Mouse (Mus musculus) layer of hippocampus, postnatal 36 days (tissue): ENCODE results near the gene Chn1. TPM values are rescaled to one million over a fixed set of nuclear protein-coding genes. Genes with fewer than 3 reads are reported as not detected.

Experiments used
- DNase-seq, 2 experiments: peaks; one replicate each; pipeline ENCODE4 v3.0.0; 2022
- total RNA-seq, 2 experiments: library from RNA; stranded (reverse); gene quantifications; 2 replicates each; pipeline ENCODE4 v1.2.3; 2021

Chn1 gene
- total RNA-seq, 2 experiments from 2014 or later = 1,726 to 1,746 TPM

GRCm38 (mm10) chr2:73745647-73746374 lies 29.3 kb downstream of the Chn1 start:
- no peak for DNase-seq

- DNase-seq = peak; percentile 22 to 31
Measured at GRCm38 (mm10) chr2:73741286-73741685, 33.9 kb downstream of the Chn1 start.

- no peak for DNase-seq
Measured at GRCm38 (mm10) chr2:73727868-73728267, 47.3 kb downstream of the Chn1 start.

GRCm38 (mm10) chr2:73724934-73725333 lies 50.2 kb downstream of the Chn1 start:
- DNase-seq = no peak

GRCm38 (mm10) chr2:73721821-73722220 lies 53.3 kb downstream of the Chn1 start:
- DNase-seq = no peak

GRCm38 (mm10) chr2:73712481-73712880 lies 62.7 kb downstream of the Chn1 start:
- no peak for DNase-seq

- no peak for DNase-seq
Measured at GRCm38 (mm10) chr2:73693045-73693444, 82.1 kb downstream of the Chn1 start.

- DNase-seq = no peak
Measured at GRCm38 (mm10) chr2:73690783-73691604, 84.2 kb downstream of the Chn1 start.

- no peak for DNase-seq
Measured at GRCm38 (mm10) chr2:73682500-73682899, 92.6 kb downstream of the Chn1 start.

- DNase-seq = peak in 1 of 2 experiments; percentile 49
Measured at GRCm38 (mm10) chr2:73680425-73681027, 94.6 kb downstream of the Chn1 start.

- DNase-seq = no peak
Measured at GRCm38 (mm10) chr2:73668608-73669007, 106.5 kb downstream of the Chn1 start.

GRCm38 (mm10) chr2:73660566-73661134 lies 114.5 kb downstream of the Chn1 start:
- peak in 1 of 2 experiments; percentile 28 for DNase-seq

- DNase-seq = peak; percentile 77 to 78
Measured at GRCm38 (mm10) chr2:73659726-73660565, 115.2 kb downstream of the Chn1 start.

GRCm38 (mm10) chr2:73659041-73659440 lies 116.1 kb downstream of the Chn1 start:
- DNase-seq = no peak

GRCm38 (mm10) chr2:73657961-73658360 lies 117.2 kb downstream of the Chn1 start:
- DNase-seq = no peak

- DNase-seq = peak; percentile 49 to 71
Measured at GRCm38 (mm10) chr2:73657151-73657550, 118.0 kb downstream of the Chn1 start.

- DNase-seq = no peak
Measured at GRCm38 (mm10) chr2:73655663-73656062, 119.5 kb downstream of the Chn1 start.

GRCm38 (mm10) chr2:73654892-73655243 lies 120.3 kb downstream of the Chn1 start:
- no peak for DNase-seq

- DNase-seq = no peak
Measured at GRCm38 (mm10) chr2:73654059-73654891, 120.9 kb downstream of the Chn1 start.

GRCm38 (mm10) chr2:73637688-73638087 lies 137.5 kb downstream of the Chn1 start:
- no peak for DNase-seq

- no peak for DNase-seq
Measured at GRCm38 (mm10) chr2:73636387-73636786, 138.8 kb downstream of the Chn1 start.
